Mouse (Mus musculus) G1E (cell line): ENCODE results near the gene Nlgn1.

Source experiments
- CTCF ChIP-seq: IDR thresholded peaks from 2 replicates; pipeline ENCODE4 v1.5.1; 2012; ENCODE audit warnings: low read depth, low read length, inconsistent platforms, mixed read lengths
- GATA1 ChIP-seq: IDR thresholded peaks from 2 replicates; pipeline ENCODE4 v1.6.1; 2012; ENCODE audit warnings: borderline replicate concordance, low read length, inconsistent platforms, mixed read lengths
- POLR2AphosphoS5 ChIP-seq: IDR thresholded peaks from 2 replicates; pipeline ENCODE4 v1.6.1; 2012; ENCODE audit warnings: low read depth, low read length, inconsistent platforms; ENCODE audit not compliant: insufficient replicate concordance
- TAL1 ChIP-seq: conservative IDR thresholded peaks from 2 replicates; pipeline ENCODE4 v1.6.1; 2012; ENCODE audit warnings: low read depth, low read length, inconsistent platforms, mixed read lengths

DNA sequence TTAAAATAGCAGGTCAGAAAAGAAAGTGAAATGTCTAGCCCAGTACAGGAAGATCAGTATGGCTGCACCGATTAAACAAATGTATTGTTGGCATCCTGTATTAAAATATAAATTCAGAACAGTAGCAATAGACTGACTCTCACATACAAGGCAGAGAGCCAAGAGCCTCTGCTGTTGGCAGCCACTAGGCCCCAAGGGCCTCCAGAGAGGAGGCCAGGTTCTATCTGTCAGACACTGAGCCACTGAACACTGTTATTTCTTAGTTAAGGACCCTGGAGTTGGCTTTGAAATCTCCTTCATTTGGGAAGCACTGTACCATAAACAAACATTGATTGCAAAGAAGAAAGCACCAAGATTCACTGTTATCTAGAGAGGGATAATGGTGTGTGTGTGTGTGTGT, 215.2 kb downstream of the Nlgn1 start:
- TF ChIP-seq CTCF (no peak), POLR2AphosphoS5 (no peak), GATA1 (no peak), TAL1 (no peak)
